Mouse (Mus musculus) embryonic facial prominence, embryonic 14.5 days (tissue): Measurements from ENCODE around the gene Gba. TPM values are rescaled to one million over a fixed set of nuclear protein-coding genes. Genes with fewer than 3 reads are reported as not detected.

ENCODE experiments used
- ATAC-seq: fragments of 200-750 bp; cut with Nextera tagmentation; 2 replicates; pipeline ENCODE4 v1.8.0; 2017; ENCODE audit warnings: low read depth, moderate number of reproducible peaks, moderate TSS enrichment
- DNase-seq: peaks from one replicate; pipeline ENCODE4 v3.0.0-alpha.2; 2015; ENCODE audit warnings: low spot score
- H3K27ac ChIP-seq: fragments of 300-500 bp; sonication (generic); replicated peaks from 2 replicates; pipeline ENCODE4 v1.5.1; 2014; ENCODE audit warnings: low read depth, mild to moderate bottlenecking, low read length, moderate library complexity
- H3K27me3 ChIP-seq: fragments of 300-500 bp; sonication (generic); replicated peaks from 2 replicates; pipeline ENCODE4 v1.6.1; 2014; ENCODE audit warnings: low read length; ENCODE audit not compliant: control insufficient read depth, insufficient read depth
- H3K36me3 ChIP-seq: fragments of 300-500 bp; sonication (generic); 2 replicates; pipeline ENCODE4 v1.6.1; 2014; ENCODE audit warnings: low read length, mixed read lengths; ENCODE audit not compliant: control insufficient read depth, insufficient read depth
- H3K4me1 ChIP-seq: fragments of 300-500 bp; sonication (generic); 2 replicates; pipeline ENCODE4 v1.6.1; 2014; ENCODE audit warnings: antibody characterized with exemption, low read length; ENCODE audit not compliant: control insufficient read depth, insufficient read depth
- H3K4me2 ChIP-seq: fragments of 300-500 bp; sonication (generic); 2 replicates; pipeline ENCODE4 v1.6.1; 2014; ENCODE audit warnings: low read depth, mild to moderate bottlenecking, low read length, moderate library complexity, mixed read lengths
- H3K4me3 ChIP-seq: fragments of 300-500 bp; sonication (generic); 2 replicates; pipeline ENCODE4 v1.5.1; 2014; ENCODE audit warnings: low read depth, mild to moderate bottlenecking, low read length
- H3K9ac ChIP-seq: fragments of 300-500 bp; sonication (generic); 2 replicates; pipeline ENCODE4 v1.6.1; 2014; ENCODE audit warnings: low read depth, mild to moderate bottlenecking, low read length, moderate library complexity, mixed read lengths
- H3K9me3 ChIP-seq: fragments of 300-500 bp; sonication (generic); 2 replicates; pipeline ENCODE4 v1.6.1; 2016; ENCODE audit warnings: low read length; ENCODE audit not compliant: control insufficient read depth
- WGBS: fragments of 180-500 bp; shearing (Covaris S2); extraction: QIAGEN DNeasy Blood & Tissue Kit; methylation state at CpG from one replicate; pipeline ENCODE4 v1.1.7; 2014; 5-methylcytosine and 5-hydroxymethylcytosine counted together
- polyA plus RNA-seq: library from polyadenylated mRNA; unstranded; fragments of >200 nt; fragmentation: Nextera tagmentation; extraction: Ambion mirVana; gene quantifications from 2 replicates; pipeline ENCODE4 v1.2.1, GENCODE M21; 2014

Gene Gba
- polyA plus RNA-seq, 1 experiment from 2014 or later: 47.8 TPM

DNA sequence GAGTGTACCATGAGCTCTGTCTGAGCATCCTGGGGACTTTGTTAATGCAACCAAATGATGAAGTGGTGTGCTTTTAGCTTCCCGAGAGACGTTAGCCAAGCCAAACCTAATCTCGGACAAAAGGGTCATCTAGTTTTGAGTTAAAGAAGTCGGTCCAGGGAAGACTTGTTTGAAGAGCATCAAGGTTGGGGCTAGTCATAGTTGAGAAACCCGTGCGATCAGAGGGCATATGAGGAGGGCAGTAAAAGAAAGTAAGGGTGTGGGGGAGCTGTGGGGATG is 24.7 kb upstream of the Gba start:
- H3K27ac ChIP-seq: peak overlapping the region; percentile 56
- H3K36me3 ChIP-seq: peaks cover 79% of the 10 kb centered on the region
- DNase-seq (no peak), ATAC-seq (no peak)
- H3K9ac ChIP-seq: peak overlapping the region; percentile 77
- H3K4me1 ChIP-seq: peaks cover 10% of the 10 kb centered on the region
- H3K27me3 ChIP-seq: no peaks in the 10 kb centered on the region
- 8% methylated on average over 6 of the region's 6 CpGs for WGBS
- peak overlapping the region; percentile 57 for H3K4me3 ChIP-seq
- peak overlapping the region; percentile 79 for H3K4me2 ChIP-seq
- H3K9me3 ChIP-seq: no peaks in the 10 kb centered on the region

DNA sequence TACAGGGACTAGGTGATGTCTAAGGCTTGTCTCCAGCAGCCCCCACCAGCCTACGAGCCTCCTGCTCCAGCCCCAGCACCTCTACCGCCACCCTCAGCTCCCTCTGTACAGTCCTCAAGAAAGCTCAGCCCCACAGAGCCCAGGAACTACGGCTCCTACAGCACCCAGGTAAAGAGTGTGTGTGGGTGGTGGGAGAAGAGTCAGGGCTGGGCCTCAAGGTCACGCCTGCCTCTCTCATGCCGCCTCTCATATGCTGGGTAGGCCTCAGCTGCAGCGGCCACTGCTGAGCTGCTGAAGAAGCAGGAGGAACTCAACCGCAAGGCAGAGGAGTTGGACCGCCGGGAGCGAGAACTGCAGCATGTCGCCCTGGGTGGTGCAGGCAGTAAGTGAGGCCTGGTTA is 23.7 kb upstream of the Gba start:
- H3K9me3 ChIP-seq: no peaks in the 10 kb centered on the region
- WGBS: 91% methylated on average over 11 of the region's 11 CpGs
- H3K36me3 ChIP-seq: peaks cover 69% of the 10 kb centered on the region
- peak overlapping the region; percentile 79 for H3K4me2 ChIP-seq
- no peak for ATAC-seq
- no peaks in the 10 kb centered on the region for H3K27me3 ChIP-seq
- H3K4me1 ChIP-seq: peaks cover 15% of the 10 kb centered on the region
- no peak for DNase-seq
- H3K27ac ChIP-seq: no peak overlapping the region
- peak overlapping the region; percentile 57; the same call in 1 of the 2 replicates for H3K4me3 ChIP-seq
- H3K9ac ChIP-seq: peak overlapping the region; percentile 77; the same call in 1 of the 2 replicates

DNA sequence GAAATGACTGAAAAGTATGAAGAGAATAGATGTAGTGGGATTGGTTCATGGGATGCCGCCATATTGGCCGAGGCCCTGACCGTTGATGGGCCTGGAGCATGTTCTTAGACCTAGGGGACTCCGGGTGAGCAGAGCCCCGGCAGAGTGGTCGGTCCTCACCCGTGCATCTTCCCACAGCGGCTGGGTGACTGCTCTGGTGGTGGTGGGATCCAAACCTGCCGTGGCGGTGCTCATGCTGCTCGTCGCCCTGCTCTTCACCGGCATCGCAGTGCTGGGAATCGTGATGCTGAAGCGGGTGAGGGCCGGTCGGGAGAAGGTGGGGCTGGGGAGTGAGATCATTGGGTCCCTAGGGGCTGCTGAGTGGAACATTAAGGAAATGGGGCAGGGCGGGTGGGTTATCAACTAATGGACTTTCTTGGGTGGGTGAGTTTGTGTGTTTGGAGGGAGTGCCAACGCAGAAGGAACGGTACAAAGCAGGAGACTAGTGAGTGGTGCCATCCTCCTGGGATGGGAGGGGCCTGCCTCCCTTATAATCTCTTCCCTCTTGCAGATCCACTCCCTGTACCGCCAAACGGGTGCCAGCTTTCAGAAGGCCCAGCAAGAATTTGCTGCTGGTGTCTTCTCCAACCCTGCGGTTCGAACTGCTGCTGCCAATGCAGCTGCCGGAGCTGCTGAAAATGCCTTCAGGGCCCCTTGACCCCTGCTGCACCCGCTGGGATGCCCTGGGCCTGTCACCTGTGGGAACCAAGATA is 20.8 kb upstream of the Gba start:
- ATAC-seq: no peak
- no peak overlapping the region for H3K27ac ChIP-seq
- 89% methylated on average over 27 of the region's 27 CpGs for WGBS

DNA sequence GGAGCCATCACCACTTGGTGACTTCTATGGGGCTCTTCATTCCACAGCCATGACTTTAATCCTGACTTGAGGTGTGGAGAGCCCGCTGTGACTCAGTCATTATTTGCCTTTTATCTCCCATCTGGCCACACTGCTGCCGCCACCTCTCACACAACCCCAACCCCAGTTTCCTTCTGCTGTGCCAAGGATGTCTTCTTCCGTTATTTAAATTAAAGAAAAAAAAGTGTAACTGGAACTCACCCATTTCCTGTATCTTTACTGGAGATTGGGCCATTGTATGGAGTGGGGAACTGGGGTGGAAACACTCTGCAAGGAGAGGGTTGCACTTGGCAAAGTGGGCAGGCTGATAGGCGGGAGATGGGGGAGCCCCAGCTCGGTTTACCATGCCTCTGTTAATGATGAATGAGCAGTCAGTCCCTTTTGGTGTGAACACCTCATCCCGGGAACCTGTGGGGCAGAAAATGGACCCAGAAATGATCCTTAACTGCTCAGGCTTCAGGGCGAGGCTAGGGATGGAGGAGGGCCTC is 20.1 kb upstream of the Gba start:
- H3K4me1 ChIP-seq: peaks cover 24% of the 10 kb centered on the region
- H3K4me3 ChIP-seq: peak overlapping the region; percentile 53
- ATAC-seq: peak; percentile 2; the same call in 1 of the 2 replicates
- no peaks in the 10 kb centered on the region for H3K9me3 ChIP-seq
- DNase-seq: no peak
- no peaks in the 10 kb centered on the region for H3K27me3 ChIP-seq
- 43% methylated on average over 7 of the region's 7 CpGs for WGBS
- no peak overlapping the region for H3K9ac ChIP-seq
- H3K36me3 ChIP-seq: peaks cover 46% of the 10 kb centered on the region
- H3K4me2 ChIP-seq: peak overlapping the region; percentile 73; the same call in 1 of the 2 replicates
- H3K27ac ChIP-seq: no peak overlapping the region

More for the DNA sequence above, 20.8 kb upstream of the Gba start:
- H3K4me2 ChIP-seq: no peak overlapping the region
- no peaks in the 10 kb centered on the region for H3K27me3 ChIP-seq
- peaks cover 24% of the 10 kb centered on the region for H3K4me1 ChIP-seq
- DNase-seq: no peak
- H3K4me3 ChIP-seq: no peak overlapping the region
- H3K9me3 ChIP-seq: no peaks in the 10 kb centered on the region
- H3K36me3 ChIP-seq: peaks cover 45% of the 10 kb centered on the region
- H3K9ac ChIP-seq: no peak overlapping the region

DNA sequence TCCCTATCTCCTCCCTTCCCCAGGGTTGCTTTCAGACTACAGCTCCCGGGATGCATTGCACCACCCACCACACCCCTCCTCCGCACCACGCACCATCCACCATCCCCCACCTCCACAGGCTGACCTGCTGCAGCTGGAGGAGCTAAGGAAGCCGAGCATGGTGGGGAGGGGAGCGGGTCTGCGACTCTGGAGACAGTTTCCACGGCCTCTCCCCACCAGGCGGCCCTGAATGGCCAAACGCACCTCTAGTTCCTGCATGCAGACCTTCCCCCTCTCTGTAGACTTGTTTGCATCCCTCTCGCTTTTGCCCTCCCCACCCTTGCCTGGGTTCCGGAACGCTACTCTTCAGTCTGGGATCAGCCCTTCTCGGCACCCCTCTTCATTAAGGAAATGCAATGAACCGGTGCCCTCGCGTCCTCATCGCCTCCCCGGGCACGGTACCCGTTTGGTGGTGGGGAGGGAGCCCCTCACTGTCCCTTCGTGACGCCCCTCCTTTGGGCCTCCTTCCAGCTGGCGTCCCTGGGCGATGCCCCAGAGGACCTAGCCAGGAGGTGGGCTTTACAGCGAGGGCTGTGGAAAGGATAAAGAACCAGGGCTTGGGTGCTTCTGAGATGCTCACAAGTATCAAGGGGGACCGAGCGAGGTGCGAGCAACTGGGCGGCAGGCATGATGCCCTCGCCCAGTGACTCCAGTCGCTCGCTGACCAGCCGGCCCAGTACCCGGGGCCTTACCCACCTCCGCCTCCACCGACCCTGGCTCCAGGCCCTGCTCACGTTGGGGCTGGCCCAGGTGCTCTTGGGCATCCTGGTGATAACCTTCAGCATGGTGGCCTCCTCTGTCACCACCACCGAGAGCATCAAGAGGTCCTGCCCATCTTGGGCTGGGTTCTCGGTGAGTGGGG is 19.4 kb upstream of the Gba start, which contains the start of gene Fam189b:
TSS of gene Fam189b (plus strand) at position 86 of the 901 bp plus-strand sequence.
- peak; percentile 97 for ATAC-seq
- Histone ChIP-seq H3K4me1 (peaks cover 20% of the 10 kb centered on the region), H3K4me3 (peak within 1 kb of the TSS; percentile 53), H3K4me2 (peak within 1 kb of the TSS; percentile 73), H3K27me3 (no peaks in the 10 kb centered on the region), H3K27ac (peak within 1 kb of the TSS; percentile 66), H3K9me3 (no peaks in the 10 kb centered on the region), H3K9ac (peak within 1 kb of the TSS; percentile 69), H3K36me3 (peaks cover 54% of the 10 kb centered on the region)
- WGBS: 3% methylated on average over 32 of the region's 39 CpGs
- DNase-seq: peak; percentile 95

DNA sequence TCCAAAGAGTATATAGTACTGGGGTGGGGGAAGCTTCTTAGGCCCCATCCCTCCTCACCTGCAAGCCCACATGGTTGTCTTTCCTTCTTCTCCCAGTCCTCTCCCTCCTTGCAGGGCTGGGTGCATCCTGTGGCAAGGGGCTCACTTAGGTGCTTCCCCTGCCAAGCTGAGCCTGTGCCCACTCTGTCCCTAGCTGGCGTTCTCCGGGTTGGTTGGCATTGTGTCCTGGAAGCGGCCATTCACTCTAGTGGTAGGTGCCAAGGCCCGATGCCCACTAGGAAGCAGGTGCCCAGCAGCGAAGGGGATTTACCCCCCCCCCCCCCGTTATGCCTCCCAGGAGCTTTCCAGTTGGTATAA is 18.8 kb upstream of the Gba start:
- DNase-seq (no peak), ATAC-seq (no peak)
- peaks cover 56% of the 10 kb centered on the region for H3K36me3 ChIP-seq
- peak overlapping the region; percentile 69 for H3K9ac ChIP-seq
- H3K27ac ChIP-seq: peak overlapping the region; percentile 66; the same call in 1 of the 2 replicates
- no peaks in the 10 kb centered on the region for H3K9me3 ChIP-seq
- H3K4me1 ChIP-seq: peaks cover 14% of the 10 kb centered on the region
- WGBS: 94% methylated on average over 5 of the region's 6 CpGs
- peak overlapping the region; percentile 53 for H3K4me3 ChIP-seq
- H3K4me2 ChIP-seq: peak overlapping the region; percentile 73
- H3K27me3 ChIP-seq: no peaks in the 10 kb centered on the region

DNA sequence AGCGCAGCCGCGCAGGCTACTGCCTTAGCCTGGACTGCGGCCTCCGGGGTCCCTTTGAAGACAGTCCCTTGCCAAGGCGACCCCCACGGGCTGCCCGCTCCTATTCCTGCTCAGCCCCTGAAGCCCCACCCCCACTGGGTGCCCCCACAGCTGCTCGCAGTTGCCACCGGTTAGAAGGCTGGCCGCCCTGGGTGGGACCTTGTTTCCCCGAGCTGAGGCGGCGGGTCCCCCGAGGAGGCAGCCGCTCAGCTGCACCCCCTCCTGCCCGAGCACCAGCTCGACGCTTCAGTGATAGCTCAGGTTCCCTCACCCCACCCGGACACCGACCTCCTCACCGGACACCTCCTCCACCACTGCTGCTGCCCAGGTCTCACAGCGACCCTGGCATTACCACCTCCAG is 15.5 kb upstream of the Gba start:
- Histone ChIP-seq H3K4me2 (no peak overlapping the region), H3K36me3 (peaks cover 30% of the 10 kb centered on the region; the same call in 1 of the 2 replicates), H3K4me3 (no peak overlapping the region), H3K27me3 (no peaks in the 10 kb centered on the region), H3K9me3 (no peaks in the 10 kb centered on the region), H3K27ac (no peak overlapping the region), H3K4me1 (peaks cover 14% of the 10 kb centered on the region; the same call in 1 of the 2 replicates), H3K9ac (no peak overlapping the region)
- ATAC-seq (no peak), DNase-seq (no peak)
- WGBS: 49% methylated on average over 23 of the region's 23 CpGs

DNA sequence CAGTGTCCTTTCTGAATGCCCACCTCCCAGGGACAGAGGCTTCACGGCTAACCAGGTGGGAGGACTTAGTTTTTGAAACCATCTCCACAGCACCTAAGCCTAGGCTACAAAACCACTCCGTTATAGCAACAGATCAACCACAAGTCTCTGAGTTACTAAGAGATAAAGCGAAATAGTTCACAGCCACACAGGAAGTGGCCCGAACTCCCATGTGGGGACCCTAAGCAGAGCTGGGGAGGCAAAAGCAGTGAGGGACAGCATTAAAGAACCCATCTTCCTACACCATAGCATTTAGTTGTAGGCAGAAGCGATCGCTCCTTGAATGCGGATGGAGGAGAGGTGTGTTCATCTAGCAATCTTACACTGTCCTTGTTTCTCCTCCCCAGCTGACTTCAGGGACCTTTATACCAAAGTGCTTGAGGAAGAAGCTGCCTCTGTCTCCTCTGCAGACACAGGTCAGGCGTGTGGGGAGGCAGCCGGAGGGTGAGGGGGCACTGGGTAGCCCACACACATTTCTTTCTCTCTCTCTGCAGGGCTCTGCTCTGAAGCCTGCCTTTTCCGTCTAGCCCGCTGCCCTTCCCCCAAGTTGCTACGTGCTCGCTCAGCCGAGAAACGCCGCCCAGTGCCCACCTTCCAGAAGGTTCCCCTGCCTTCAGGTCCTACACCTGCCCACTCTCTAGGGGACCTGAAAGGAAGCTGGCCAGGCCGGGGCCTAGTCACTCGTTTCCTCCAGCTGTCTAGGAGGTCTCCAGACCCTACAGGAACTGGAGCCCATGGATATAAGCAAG is 14.8 kb upstream of the Gba start:
- ATAC-seq: no peak
- no peak overlapping the region for H3K27ac ChIP-seq
- H3K27me3 ChIP-seq: no peaks in the 10 kb centered on the region
- H3K4me3 ChIP-seq: no peak overlapping the region
- peaks cover 14% of the 10 kb centered on the region; the same call in 1 of the 2 replicates for H3K4me1 ChIP-seq
- no peak for DNase-seq
- H3K4me2 ChIP-seq: no peak overlapping the region
- WGBS: 70% methylated on average over 17 of the region's 18 CpGs
- no peak overlapping the region; the same call in 1 of the 2 replicates for H3K9ac ChIP-seq
- no peaks in the 10 kb centered on the region for H3K9me3 ChIP-seq
- H3K36me3 ChIP-seq: peaks cover 25% of the 10 kb centered on the region; the same call in 1 of the 2 replicates
